Mouse (Mus musculus) 416B (cell line): Measurements from ENCODE around the gene Pou4f2.

Experiments used
- DNase-seq: peaks from one replicate; pipeline ENCODE4 v3.0.0; 2011; ENCODE audit warnings: low read depth

Gene Pou4f2

GRCm38 (mm10) chr8:78419272-78419671 lies 17.2 kb downstream of the Pou4f2 start:
- DNase-seq, result no peak

- DNase-seq, result peak; percentile 3
Measured at GRCm38 (mm10) chr8:78390756-78391155, 45.7 kb downstream of the Pou4f2 start.
